Mouse (Mus musculus) layer of hippocampus, adult 2 months (tissue): ENCODE data around the gene Pcbp2. TPM values are rescaled to one million over a fixed set of nuclear protein-coding genes. Genes with fewer than 3 reads are reported as not detected.

Source experiments
- DNase-seq, 2 experiments: peaks; one replicate each; pipeline ENCODE4 v3.0.0; 2022; ENCODE audit warnings: low spot score in 2 of 2
- H3K27ac ChIP-seq: fragments of 200-600 bp; 2 replicates; pipeline ENCODE4 v1.8.1; 2022
- H3K4me3 ChIP-seq: fragments of 200-600 bp; 2 replicates; pipeline ENCODE4 v1.8.1; 2022; ENCODE audit warnings: mild to moderate bottlenecking
- CTCF ChIP-seq: fragments of 200-600 bp; conservative IDR thresholded peaks from 2 replicates; pipeline ENCODE4 v1.8.1; 2022; ENCODE audit warnings: antibody characterized with exemption, mild to moderate bottlenecking, moderate library complexity
- long read RNA-seq, 2 experiments: library from polyadenylated mRNA; stranded (forward); transcript quantifications; one replicate each; pipeline ENCODE4 v2.0.0; 2021; ENCODE audit warnings: borderline mapping rate in 2 of 2
- total RNA-seq, 2 experiments: library from RNA; stranded (reverse); gene quantifications; 2 replicates each; pipeline ENCODE4 v1.2.3; 2021

The Pcbp2 gene
- total RNA-seq = 100 to 1,000 TPM; 496 to 505 TPM
- long read RNA-seq, experiment 1, partial matches to known transcripts = 18 of 60 reads
- long read RNA-seq, experiment 1, other reads (novel, unspliced or antisense) = 38 of 60 reads
- long read RNA-seq, experiment 2, partial matches to known transcripts = 21 of 64 reads
- long read RNA-seq, experiment 2, other reads (novel, unspliced or antisense) = 41 of 64 reads

GRCm38 (mm10) chr15:102470183-102470604 lies at the start of gene Pcbp2:
TSS of gene Pcbp2 (plus strand) at chr15:102470539.
- Histone ChIP-seq H3K4me3 (peak within 1 kb of the TSS; percentile 90), H3K27ac (peak within 1 kb of the TSS; percentile 98)
- peak; percentile 97 to 98 for DNase-seq
- peak; percentile 98 for TF ChIP-seq CTCF

- no peak for TF ChIP-seq CTCF
- DNase-seq = no peak
- Histone ChIP-seq H3K4me3 (no peak overlapping the region), H3K27ac (peak overlapping the region; percentile 1; the same call in 1 of the 2 replicates)
Measured at GRCm38 (mm10) chr15:102420986-102421385, 49.4 kb upstream of the Pcbp2 start.

- DNase-seq = peak in 1 of 2 experiments; percentile 54
- Histone ChIP-seq H3K27ac (no peak overlapping the region), H3K4me3 (no peak overlapping the region)
- peak; percentile 88 for TF ChIP-seq CTCF
Measured at GRCm38 (mm10) chr15:102421437-102421836, 48.9 kb upstream of the Pcbp2 start.

- DNase-seq = no peak
- Histone ChIP-seq H3K27ac (no peak overlapping the region), H3K4me3 (no peak overlapping the region)
- no peak for TF ChIP-seq CTCF
Measured at GRCm38 (mm10) chr15:102423602-102424240, 46.6 kb upstream of the Pcbp2 start.

GRCm38 (mm10) chr15:102424657-102425056 lies 45.7 kb upstream of the Pcbp2 start:
- Histone ChIP-seq H3K4me3 (no peak overlapping the region), H3K27ac (no peak overlapping the region)
- TF ChIP-seq CTCF = no peak; the same call in 1 of the 2 replicates
- no peak for DNase-seq

- TF ChIP-seq CTCF = no peak
- no peak for DNase-seq
- H3K4me3 ChIP-seq = no peak overlapping the region
- H3K27ac ChIP-seq = no peak overlapping the region
Measured at GRCm38 (mm10) chr15:102426963-102427362, 43.4 kb upstream of the Pcbp2 start.

- TF ChIP-seq CTCF = no peak
- Histone ChIP-seq H3K27ac (no peak overlapping the region), H3K4me3 (no peak overlapping the region)
- DNase-seq = no peak
Measured at GRCm38 (mm10) chr15:102432046-102432445, 38.3 kb upstream of the Pcbp2 start.

- Histone ChIP-seq H3K27ac (no peak overlapping the region), H3K4me3 (no peak overlapping the region)
- TF ChIP-seq CTCF = no peak
- DNase-seq = no peak
Measured at GRCm38 (mm10) chr15:102433173-102433572, 37.2 kb upstream of the Pcbp2 start.

GRCm38 (mm10) chr15:102442490-102442889 lies 27.8 kb upstream of the Pcbp2 start:
- H3K4me3 ChIP-seq = no peak overlapping the region
- TF ChIP-seq CTCF = peak; percentile 97
- no peak overlapping the region for H3K27ac ChIP-seq
- DNase-seq = peak; percentile 71 to 91

GRCm38 (mm10) chr15:102445146-102445545 lies 25.2 kb upstream of the Pcbp2 start, which contains the start of gene Amhr2:
TSS of gene Amhr2 (plus strand) at chr15:102445367.
- no peak within 1 kb of the TSS for H3K4me3 ChIP-seq
- no peak for DNase-seq
- no peak for TF ChIP-seq CTCF
- H3K27ac ChIP-seq = no peak within 1 kb of the TSS

GRCm38 (mm10) chr15:102446448-102446847 lies 23.9 kb upstream of the Pcbp2 start:
- H3K27ac ChIP-seq = no peak overlapping the region
- no peak for DNase-seq
- no peak overlapping the region for H3K4me3 ChIP-seq
- no peak for TF ChIP-seq CTCF

GRCm38 (mm10) chr15:102449366-102449765 lies 21.0 kb upstream of the Pcbp2 start:
- no peak for TF ChIP-seq CTCF
- no peak for DNase-seq
- H3K4me3 ChIP-seq = no peak overlapping the region
- no peak overlapping the region for H3K27ac ChIP-seq

- Histone ChIP-seq H3K4me3 (no peak overlapping the region), H3K27ac (no peak overlapping the region)
- no peak for TF ChIP-seq CTCF
- no peak for DNase-seq
Measured at GRCm38 (mm10) chr15:102450928-102451327, 19.4 kb upstream of the Pcbp2 start.
